Comparison of ENCODE assay signal across 8 mouse cellular contexts in the genomic region with DNA sequence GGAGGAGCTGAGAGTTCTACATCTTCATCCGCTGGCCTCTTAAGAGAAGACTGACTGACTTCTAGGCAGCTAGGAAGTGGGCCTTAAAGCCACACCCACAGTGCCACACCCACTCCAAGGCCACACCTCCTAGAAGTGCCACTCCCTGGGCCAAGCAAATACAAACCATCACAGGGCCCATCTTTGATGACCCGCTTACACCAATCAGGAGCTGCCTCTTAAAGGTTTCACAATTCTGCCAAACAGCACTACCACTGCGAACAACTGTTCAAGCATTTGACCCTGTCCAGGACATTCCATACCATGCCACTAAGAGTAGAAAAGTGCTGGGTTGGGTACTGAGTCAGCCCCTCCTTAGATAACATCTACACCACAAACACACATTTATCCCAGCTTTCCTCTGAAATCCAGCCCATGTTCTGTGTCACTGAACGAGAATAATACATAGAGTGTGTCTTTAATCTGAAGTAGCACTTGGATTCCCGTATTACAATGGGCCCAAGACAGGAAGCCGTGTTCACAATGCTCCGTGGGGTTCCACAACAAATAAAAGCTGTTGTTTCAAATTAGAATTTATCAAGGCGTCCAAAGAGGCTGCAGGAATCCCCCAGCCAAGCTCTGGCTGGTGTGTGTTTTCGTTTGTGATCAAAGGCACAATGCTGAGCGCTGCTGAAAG.
DNase-seq lines count a peak whose midpoint lies in the region; ATAC-seq lines count a peak whose summit lies in the region.

No protein-coding gene starts in this region.

- ATAC-seq in kidney, embryonic 15.5 days (replicated peaks; ENCODE audit: low FRiP score), result 0 out of 2 replicates have a peak, but pooled peaks have one; percentile 28

- peak overlapping the region; percentile 61 for H3K4me2 ChIP-seq in kidney, embryonic 15.5 days

- peaks cover 19% of the 10 kb centered on the region for H3K4me1 ChIP-seq in kidney, embryonic 15.5 days

- WGBS in kidney, embryonic 15.5 days, result 49% methylated on average over 10 of the region's 10 CpGs

- no peak overlapping the region for H3K9ac ChIP-seq in kidney, embryonic 15.5 days

- H3K9me3 ChIP-seq in kidney, embryonic 15.5 days (replicated peaks), result no peaks in the 10 kb centered on the region

- H3K36me3 ChIP-seq in kidney, embryonic 15.5 days, result no peaks in the 10 kb centered on the region

- H3K27me3 ChIP-seq in kidney, embryonic 15.5 days, result no peaks in the 10 kb centered on the region

- peak overlapping the region; percentile 63 for H3K27ac ChIP-seq in kidney, embryonic 15.5 days

- DNase-seq in kidney, adult 9 months, result no peak
- DNase-seq in cerebellum, adult 9-11 months, result peak; percentile 28
- peak; percentile 54 for DNase-seq in induced T-regulatory cell, adult 2 months (ENCODE audit: low read depth)
- peak; percentile 66 to 82 for DNase-seq in lung, postnatal 4 days
- peak; percentile 23 to 49 for DNase-seq in thymus, postnatal 36 days
- no peak for DNase-seq in adrenal gland, postnatal 4 days (ENCODE audit: low spot score in 2 of 2)
- DNase-seq in adrenal gland, postnatal 36 days, result no peak

- peak overlapping the region; percentile 32 for H3K4me3 ChIP-seq in kidney, embryonic 15.5 days (replicated peaks)

Comparison
In these comparisons a context has a peak if more than half of its experiments do, and no peak if none do; other contexts are left out.
1. DNase-seq: peak in cerebellum, adult 9-11 months (single experiment), induced T-regulatory cell, adult 2 months (single experiment), lung, postnatal 4 days (2 of 2) and thymus, postnatal 36 days (2 of 2); none in kidney, adult 9 months (single experiment), adrenal gland, postnatal 4 days (0 of 2) and adrenal gland, postnatal 36 days (0 of 2).